ENCODE assay signal across 26 mouse cellular contexts in genomic region chr16:22372225-22372624, GRCm38 (mm10).
A peak's percentile ranks its signal among the peaks of the same experiment; 100 is the strongest.
DNase-seq lines count a peak whose midpoint lies in the region; ATAC-seq and TF ChIP-seq lines count a peak whose summit lies in the region.
"Had no signal": no experiment of that assay in that cellular context is flagged by ENCODE, and none has a peak within 500 bp of the region (broad histone marks: within the 10 kb centered on the region; RNA-seq: fewer than 3 reads in every experiment).

No protein-coding gene starts in this region.

- H3K9ac ChIP-seq in intestine, embryonic 16.5 days (ENCODE audit: low read depth, low read length), result no peak overlapping the region
- H3K9ac ChIP-seq in intestine, embryonic 15.5 days, result no peak overlapping the region
- H3K9ac ChIP-seq in liver, postnatal 0 days (replicated peaks), result no peak overlapping the region
- H3K9ac ChIP-seq in liver, embryonic 12.5 days, result no peak overlapping the region
- H3K9ac ChIP-seq in lung, embryonic 16.5 days (ENCODE audit: low read length), result no peak overlapping the region
- no peak overlapping the region for H3K9ac ChIP-seq in lung, postnatal 0 days (replicated peaks; ENCODE audit: low read depth)
- no peak overlapping the region for H3K9ac ChIP-seq in limb, embryonic 14.5 days (ENCODE audit: low read depth, low read length, severe bottlenecking)
- H3K9ac ChIP-seq: embryonic facial prominence, embryonic 12.5 days; embryonic facial prominence, embryonic 15.5 days; forebrain, postnatal 0 days; heart, embryonic 12.5 days; heart, embryonic 15.5 days; hindbrain, embryonic 13.5 days had no signal

- TF ChIP-seq CTCF in liver, postnatal 0 days (IDR thresholded peaks at IDR 0.05; ENCODE audit: low read depth), result no peak
- no peak for TF ChIP-seq CTCF in lung, postnatal 0 days (IDR thresholded peaks at IDR 0.05)

- TF ChIP-seq EP300 in liver, postnatal 0 days (IDR thresholded peaks at IDR 0.05; ENCODE audit: low read depth), result no peak
- no peak for TF ChIP-seq EP300 in lung, postnatal 0 days (IDR thresholded peaks at IDR 0.05)

- 0 out of 2 replicates have a peak, but pooled peaks have one; percentile 13 for ATAC-seq in intestine, embryonic 16.5 days
- ATAC-seq in intestine, embryonic 15.5 days, result no peak
- 0 out of 2 replicates have a peak, but pooled peaks have one; percentile 53 for ATAC-seq in liver, postnatal 0 days
- no peak for ATAC-seq in liver, embryonic 12.5 days
- no peak for ATAC-seq in lung, embryonic 16.5 days (ENCODE audit: low read depth)
- ATAC-seq in lung, postnatal 0 days, result no peak
- ATAC-seq in limb, embryonic 14.5 days (ENCODE audit: low FRiP score, low read depth), result no peak
- ATAC-seq: activated CD4-positive, CD25-positive, alpha-beta regulatory T cell, adult 4 months; forebrain, embryonic 14.5 days had no signal

- H3K9me3 ChIP-seq in intestine, embryonic 16.5 days (ENCODE audit: control insufficient read depth, low read length), result no peaks in the 10 kb centered on the region
- no peaks in the 10 kb centered on the region for H3K9me3 ChIP-seq in intestine, embryonic 15.5 days
- H3K9me3 ChIP-seq in liver, postnatal 0 days (ENCODE audit: low read length), result no peaks in the 10 kb centered on the region
- no peaks in the 10 kb centered on the region for H3K9me3 ChIP-seq in liver, embryonic 12.5 days (replicated peaks)
- no peaks in the 10 kb centered on the region for H3K9me3 ChIP-seq in lung, embryonic 16.5 days (ENCODE audit: control insufficient read depth, low read length)
- no peaks in the 10 kb centered on the region for H3K9me3 ChIP-seq in lung, postnatal 0 days (ENCODE audit: low read length)
- H3K9me3 ChIP-seq in limb, embryonic 14.5 days (ENCODE audit: control insufficient read depth, low read length), result no peaks in the 10 kb centered on the region
- H3K9me3 ChIP-seq: embryonic facial prominence, embryonic 12.5 days; embryonic facial prominence, embryonic 15.5 days; heart, embryonic 12.5 days; heart, embryonic 15.5 days; hindbrain, embryonic 10.5 days; hindbrain, embryonic 13.5 days had no signal

- no peak overlapping the region for H3K27ac ChIP-seq in intestine, embryonic 16.5 days (ENCODE audit: low read length)
- no peak overlapping the region for H3K27ac ChIP-seq in intestine, embryonic 15.5 days
- H3K27ac ChIP-seq in liver, postnatal 0 days (ENCODE audit: low read depth), result no peak overlapping the region
- H3K27ac ChIP-seq in liver, embryonic 12.5 days, result no peak overlapping the region
- H3K27ac ChIP-seq in lung, embryonic 16.5 days (ENCODE audit: low read length), result peak overlapping the region; percentile 46
- H3K27ac ChIP-seq in lung, postnatal 0 days (ENCODE audit: low read length), result no peak overlapping the region
- 0 out of 2 replicates have a peak overlapping the region, but pooled peaks have one; percentile 26 for H3K27ac ChIP-seq in limb, embryonic 14.5 days (replicated peaks; ENCODE audit: low read depth, low read length)
- H3K27ac ChIP-seq: embryonic facial prominence, embryonic 15.5 days; heart, embryonic 15.5 days; hindbrain, embryonic 10.5 days; hindbrain, embryonic 13.5 days had no signal

- no peaks in the 10 kb centered on the region for H3K27me3 ChIP-seq in intestine, embryonic 16.5 days (replicated peaks; ENCODE audit: control insufficient read depth, insufficient read depth, low read length)
- H3K27me3 ChIP-seq in intestine, embryonic 15.5 days (replicated peaks), result no peaks in the 10 kb centered on the region
- H3K27me3 ChIP-seq in liver, postnatal 0 days (ENCODE audit: insufficient read depth, low read length), result no peaks in the 10 kb centered on the region
- H3K27me3 ChIP-seq in liver, embryonic 12.5 days (replicated peaks), result no peaks in the 10 kb centered on the region
- H3K27me3 ChIP-seq in lung, embryonic 16.5 days (ENCODE audit: control insufficient read depth, insufficient read depth, low read depth, low read length), result no peaks in the 10 kb centered on the region
- no peaks in the 10 kb centered on the region for H3K27me3 ChIP-seq in lung, postnatal 0 days (replicated peaks; ENCODE audit: insufficient read depth, low read length)
- H3K27me3 ChIP-seq in limb, embryonic 14.5 days (ENCODE audit: control insufficient read depth, insufficient read depth, low read length), result no peaks in the 10 kb centered on the region
- H3K27me3 ChIP-seq: embryonic facial prominence, embryonic 12.5 days; embryonic facial prominence, embryonic 15.5 days; heart, embryonic 12.5 days; heart, embryonic 15.5 days; hindbrain, embryonic 13.5 days had no signal

- no peak for TF ChIP-seq POLR2A in limb, embryonic 14.5 days (IDR thresholded peaks at IDR 0.05; ENCODE audit: borderline replicate concordance, extremely low read depth, insufficient read depth, insufficient read length)

- no peaks in the 10 kb centered on the region for H3K36me3 ChIP-seq in intestine, embryonic 16.5 days (ENCODE audit: control insufficient read depth, insufficient read depth, low read length)
- no peaks in the 10 kb centered on the region for H3K36me3 ChIP-seq in intestine, embryonic 15.5 days
- no peaks in the 10 kb centered on the region for H3K36me3 ChIP-seq in liver, postnatal 0 days (replicated peaks; ENCODE audit: insufficient read depth, low read length)
- no peaks in the 10 kb centered on the region for H3K36me3 ChIP-seq in liver, embryonic 12.5 days
- H3K36me3 ChIP-seq in lung, embryonic 16.5 days (ENCODE audit: control insufficient read depth, insufficient read depth, low read length), result no peaks in the 10 kb centered on the region
- H3K36me3 ChIP-seq in lung, postnatal 0 days (ENCODE audit: insufficient read depth, low read length), result no peaks in the 10 kb centered on the region
- H3K36me3 ChIP-seq in limb, embryonic 14.5 days (ENCODE audit: control insufficient read depth, insufficient read depth, low read length), result no peaks in the 10 kb centered on the region
- H3K36me3 ChIP-seq: embryonic facial prominence, embryonic 12.5 days; embryonic facial prominence, embryonic 15.5 days; heart, embryonic 12.5 days; heart, embryonic 15.5 days; hindbrain, embryonic 10.5 days; hindbrain, embryonic 13.5 days had no signal

- H3K4me2 ChIP-seq in intestine, embryonic 16.5 days (ENCODE audit: low read depth, low read length), result no peak overlapping the region
- no peak overlapping the region for H3K4me2 ChIP-seq in intestine, embryonic 15.5 days (replicated peaks)
- no peak overlapping the region for H3K4me2 ChIP-seq in liver, postnatal 0 days (ENCODE audit: low read depth, low read length)
- no peak overlapping the region for H3K4me2 ChIP-seq in liver, embryonic 12.5 days
- H3K4me2 ChIP-seq in lung, embryonic 16.5 days (ENCODE audit: low read depth, low read length), result no peak overlapping the region
- no peak overlapping the region for H3K4me2 ChIP-seq in lung, postnatal 0 days (replicated peaks; ENCODE audit: low read depth, low read length)
- H3K4me2 ChIP-seq in limb, embryonic 14.5 days (replicated peaks; ENCODE audit: low read depth, low read length, severe bottlenecking), result no peak overlapping the region
- H3K4me2 ChIP-seq: embryonic facial prominence, embryonic 15.5 days; heart, embryonic 15.5 days; hindbrain, embryonic 13.5 days had no signal

- H3K4me3 ChIP-seq in intestine, embryonic 16.5 days (ENCODE audit: low read length), result no peak overlapping the region
- no peak overlapping the region for H3K4me3 ChIP-seq in intestine, embryonic 15.5 days (replicated peaks)
- no peak overlapping the region for H3K4me3 ChIP-seq in liver, postnatal 0 days (ENCODE audit: low read depth, low read length)
- no peak overlapping the region for H3K4me3 ChIP-seq in liver, embryonic 12.5 days
- H3K4me3 ChIP-seq in lung, embryonic 16.5 days (ENCODE audit: low read length), result no peak overlapping the region
- H3K4me3 ChIP-seq in lung, postnatal 0 days (ENCODE audit: low read depth, low read length), result no peak overlapping the region
- H3K4me3 ChIP-seq in limb, embryonic 14.5 days (replicated peaks; ENCODE audit: low read length), result no peak overlapping the region
- H3K4me3 ChIP-seq: embryonic facial prominence, embryonic 12.5 days; embryonic facial prominence, embryonic 15.5 days; heart, embryonic 12.5 days; heart, embryonic 15.5 days; hindbrain, embryonic 10.5 days; hindbrain, embryonic 13.5 days had no signal

- 63% methylated on average over 1 of the region's 1 CpGs for WGBS in intestine, embryonic 16.5 days
- WGBS in intestine, embryonic 15.5 days, result 43% methylated on average over 1 of the region's 1 CpGs
- WGBS in liver, postnatal 0 days (ENCODE audit: insufficient replicate concordance), result 48% methylated on average over 1 of the region's 1 CpGs
- WGBS in liver, embryonic 12.5 days (ENCODE audit: insufficient replicate concordance), result 50% methylated on average over 1 of the region's 1 CpGs
- WGBS in lung, embryonic 16.5 days, result 69% methylated on average over 1 of the region's 1 CpGs
- WGBS in lung, postnatal 0 days, result 52% methylated on average over 1 of the region's 1 CpGs
- 93% methylated on average over 1 of the region's 1 CpGs for WGBS in limb, embryonic 14.5 days

- peaks cover 4% of the 10 kb centered on the region for H3K4me1 ChIP-seq in intestine, embryonic 16.5 days (ENCODE audit: control insufficient read depth, insufficient read depth, low read length)
- no peaks in the 10 kb centered on the region; the same call in 1 of the 2 replicates for H3K4me1 ChIP-seq in intestine, embryonic 15.5 days (replicated peaks)
- H3K4me1 ChIP-seq in liver, postnatal 0 days (ENCODE audit: insufficient read depth), result peaks cover 8% of the 10 kb centered on the region; the same call in 1 of the 2 replicates
- H3K4me1 ChIP-seq in liver, embryonic 12.5 days, result no peaks in the 10 kb centered on the region
- H3K4me1 ChIP-seq in lung, embryonic 16.5 days (replicated peaks; ENCODE audit: control insufficient read depth, insufficient read depth, low read length), result no peaks in the 10 kb centered on the region
- no peaks in the 10 kb centered on the region for H3K4me1 ChIP-seq in lung, postnatal 0 days (ENCODE audit: insufficient read depth, low read depth, low read length)
- 0 out of 2 replicates have a peak, but pooled peaks cover 5% of the 10 kb centered on the region for H3K4me1 ChIP-seq in limb, embryonic 14.5 days (ENCODE audit: control insufficient read depth, insufficient read depth, low read length)
- H3K4me1 ChIP-seq: embryonic facial prominence, embryonic 15.5 days had no signal

- DNase-seq in liver, postnatal 0 days, result no peak
- DNase-seq in lung, postnatal 0 days (ENCODE audit: low spot score), result no peak
- DNase-seq in limb, embryonic 14.5 days (ENCODE audit: low spot score), result no peak
- DNase-seq in spleen, adult 18-20 months, result no peak
- DNase-seq: adrenal gland, adult 8-10 months; adrenal gland, postnatal 25 days; cerebellum, adult 11-12 months; cerebellum, adult 8-10 months; cerebellum, postnatal 36 days; forebrain, postnatal 0 days; gastrocnemius, postnatal 25 days; heart, adult 18-20 months; heart, postnatal 10 days; heart, postnatal 36 days had no signal

Comparison
In these comparisons a context has a peak if more than half of its experiments do, and no peak if none do; other contexts are left out.
1. ATAC-seq: peak in intestine, embryonic 16.5 days (single experiment) and liver, postnatal 0 days (single experiment); none in intestine, embryonic 15.5 days (single experiment), liver, embryonic 12.5 days (single experiment), lung, embryonic 16.5 days (single experiment), lung, postnatal 0 days (single experiment) and limb, embryonic 14.5 days (single experiment).
2. H3K27ac ChIP-seq: peak in lung, embryonic 16.5 days (single experiment) and limb, embryonic 14.5 days (single experiment); none in intestine, embryonic 16.5 days (single experiment), intestine, embryonic 15.5 days (single experiment), liver, postnatal 0 days (single experiment), liver, embryonic 12.5 days (single experiment) and lung, postnatal 0 days (single experiment).